Mouse (Mus musculus) lung, embryonic 14.5 days (tissue): ENCODE results near the gene Atp6v0e. TPM values are rescaled to one million over a fixed set of nuclear protein-coding genes. Genes with fewer than 3 reads are reported as not detected.

ENCODE experiments used
- ATAC-seq: fragments of 200-750 bp; cut with Nextera tagmentation; 2 replicates; pipeline ENCODE4 v1.8.0; 2017; ENCODE audit warnings: mild to moderate bottlenecking, moderate TSS enrichment, moderate library complexity; ENCODE audit not compliant: insufficient read depth
- DNase-seq: peaks from one replicate; pipeline ENCODE4 v3.0.0-alpha.2; 2015
- H3K27ac ChIP-seq: fragments of 300-500 bp; sonication (generic); 2 replicates; pipeline ENCODE4 v1.5.1; 2014; ENCODE audit warnings: low read depth, mild to moderate bottlenecking, moderate library complexity
- H3K27me3 ChIP-seq: fragments of 300-500 bp; sonication (generic); 2 replicates; pipeline ENCODE4 v1.6.1; 2014; ENCODE audit warnings: low read length, control low read depth; ENCODE audit not compliant: insufficient read depth
- H3K36me3 ChIP-seq: fragments of 300-500 bp; sonication (generic); 2 replicates; pipeline ENCODE4 v1.6.1; 2014; ENCODE audit warnings: control low read depth; ENCODE audit not compliant: insufficient read depth
- H3K4me1 ChIP-seq: fragments of 300-500 bp; sonication (generic); 2 replicates; pipeline ENCODE4 v1.6.1; 2014; ENCODE audit warnings: antibody characterized with exemption, control low read depth; ENCODE audit not compliant: insufficient read depth
- H3K4me2 ChIP-seq: fragments of 300-500 bp; sonication (generic); 2 replicates; pipeline ENCODE4 v1.6.1; 2014; ENCODE audit warnings: mild to moderate bottlenecking
- H3K4me3 ChIP-seq: fragments of 300-500 bp; sonication (generic); 2 replicates; pipeline ENCODE4 v1.5.1; 2014; ENCODE audit warnings: low read depth, low read length
- H3K9ac ChIP-seq: fragments of 300-500 bp; sonication (generic); 2 replicates; pipeline ENCODE4 v1.6.1; 2014
- H3K9me3 ChIP-seq: fragments of 300-500 bp; sonication (generic); 2 replicates; pipeline ENCODE4 v1.6.1; 2016; ENCODE audit warnings: low read depth, low read length, control low read depth
- CTCF ChIP-seq: IDR thresholded peaks from 2 replicates; pipeline ENCODE4 v1.5.1; 2016; ENCODE audit warnings: antibody characterized with exemption, low read depth
- WGBS: fragments of 180-500 bp; shearing (Covaris S2); extraction: QIAGEN DNeasy Blood & Tissue Kit; methylation state at CpG from one replicate; pipeline ENCODE4 v1.1.7; 2014; 5-methylcytosine and 5-hydroxymethylcytosine counted together
- polyA plus RNA-seq: library from polyadenylated mRNA; unstranded; fragments of >200 nt; fragmentation: Nextera tagmentation; extraction: Ambion mirVana; gene quantifications from 2 replicates; pipeline ENCODE4 v1.2.1, GENCODE M21; 2014

Atp6v0e gene
- polyA plus RNA-seq, 1 experiment from 2014 or later = 143 TPM

DNA sequence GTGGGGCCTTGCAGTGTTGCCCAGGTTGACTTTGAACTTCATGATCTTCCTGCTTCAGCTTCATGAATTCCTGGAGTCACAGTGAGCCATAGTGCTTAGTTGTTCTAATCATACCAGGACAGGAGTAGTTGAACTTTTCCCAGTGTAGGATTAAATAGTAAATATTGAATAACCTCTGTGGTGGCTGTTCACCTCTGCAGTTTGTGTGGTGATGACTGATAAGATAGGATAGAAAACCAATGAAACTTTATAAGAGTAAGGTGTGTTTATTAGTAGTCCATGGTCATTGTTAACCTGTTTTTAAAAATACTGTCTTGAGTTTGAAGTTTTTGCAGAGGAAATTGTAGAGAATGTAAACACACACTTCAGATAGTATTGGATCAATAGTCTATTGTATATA is 56.4 kb downstream of the Atp6v0e start:
- no peak for ATAC-seq

DNA sequence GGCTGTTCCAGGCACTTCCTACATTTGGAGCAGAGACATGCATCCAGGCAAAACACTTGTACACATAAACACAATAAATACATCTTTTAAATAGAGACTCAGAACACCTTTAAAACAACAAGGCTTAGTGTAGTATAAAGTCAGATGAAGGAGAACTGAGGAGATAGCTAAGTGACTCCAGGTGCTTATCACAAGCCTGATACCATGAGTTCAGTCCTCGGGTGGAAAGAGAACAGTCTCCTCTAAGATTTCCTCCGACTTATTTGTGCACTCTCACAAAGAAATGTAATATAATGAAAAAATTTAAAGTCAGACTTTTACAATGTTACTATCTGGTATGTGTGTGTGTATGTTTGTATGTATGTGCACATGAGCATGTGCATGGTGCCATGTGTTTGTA is 58.8 kb downstream of the Atp6v0e start:
- no peak for TF ChIP-seq CTCF
- no peak overlapping the region for H3K4me3 ChIP-seq
- no peak for ATAC-seq
- H3K27me3 ChIP-seq = no peaks in the 10 kb centered on the region
- H3K27ac ChIP-seq = no peak overlapping the region
- 67% methylated on average over 2 of the region's 2 CpGs for WGBS
- DNase-seq = no peak
- no peaks in the 10 kb centered on the region for H3K36me3 ChIP-seq
- no peak overlapping the region for H3K4me2 ChIP-seq
- H3K4me1 ChIP-seq = no peaks in the 10 kb centered on the region
- H3K9me3 ChIP-seq = no peaks in the 10 kb centered on the region
- H3K9ac ChIP-seq = no peak overlapping the region

More for the DNA sequence above, 56.4 kb downstream of the Atp6v0e start:
- Histone ChIP-seq H3K9ac (no peak overlapping the region), H3K4me1 (no peaks in the 10 kb centered on the region), H3K4me3 (no peak overlapping the region), H3K27me3 (no peaks in the 10 kb centered on the region), H3K9me3 (no peaks in the 10 kb centered on the region), H3K4me2 (no peak overlapping the region), H3K27ac (no peak overlapping the region), H3K36me3 (no peaks in the 10 kb centered on the region)
- DNase-seq = no peak
- no peak for TF ChIP-seq CTCF

DNA sequence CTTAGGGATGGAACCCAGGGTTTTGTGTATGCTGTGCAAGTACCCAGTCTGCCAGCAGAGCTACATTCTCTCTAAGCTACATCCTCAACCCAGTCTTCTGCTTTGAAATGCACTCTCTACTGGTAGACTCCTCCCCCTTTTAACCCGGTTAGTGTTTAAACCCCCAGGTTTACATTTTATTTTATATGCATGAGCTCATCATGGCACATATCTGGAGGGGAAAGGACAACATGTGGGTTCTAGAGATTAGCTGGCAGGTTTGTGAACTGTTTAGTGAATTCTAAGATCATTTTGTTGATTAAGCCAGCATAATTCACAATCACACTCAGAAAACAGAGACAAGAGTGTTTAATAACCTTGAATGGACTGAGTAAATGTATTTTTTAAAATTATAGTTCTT is 61.8 kb downstream of the Atp6v0e start:
- Histone ChIP-seq H3K9ac (no peak overlapping the region), H3K9me3 (no peaks in the 10 kb centered on the region), H3K27ac (no peak overlapping the region; the same call in 1 of the 2 replicates), H3K4me2 (no peak overlapping the region), H3K36me3 (no peaks in the 10 kb centered on the region), H3K27me3 (no peaks in the 10 kb centered on the region), H3K4me1 (no peaks in the 10 kb centered on the region), H3K4me3 (no peak overlapping the region)
- DNase-seq (no peak), ATAC-seq (no peak)
- TF ChIP-seq CTCF = no peak
- 31% methylated on average over 1 of the region's 1 CpGs for WGBS

DNA sequence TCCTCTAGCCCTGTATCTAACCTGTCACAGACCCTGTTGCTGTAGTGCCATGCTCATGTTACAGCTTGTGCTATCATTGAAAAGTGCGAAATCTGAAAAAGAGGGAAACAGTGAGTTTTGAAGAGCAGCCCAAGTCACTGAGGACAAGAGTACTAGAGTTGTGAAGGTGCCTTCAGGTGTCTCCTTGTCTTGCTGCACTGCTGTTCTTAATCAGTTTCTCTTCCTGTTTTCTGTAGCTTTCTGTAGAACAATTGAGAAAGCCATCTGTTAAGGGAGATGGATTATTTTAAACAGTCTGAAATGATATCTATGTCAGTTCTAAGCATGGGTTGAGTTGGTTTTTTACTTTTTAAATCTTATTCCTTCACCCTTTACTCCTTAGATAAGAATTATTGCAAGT is 63.6 kb downstream of the Atp6v0e start:
- no peak for ATAC-seq

DNA sequence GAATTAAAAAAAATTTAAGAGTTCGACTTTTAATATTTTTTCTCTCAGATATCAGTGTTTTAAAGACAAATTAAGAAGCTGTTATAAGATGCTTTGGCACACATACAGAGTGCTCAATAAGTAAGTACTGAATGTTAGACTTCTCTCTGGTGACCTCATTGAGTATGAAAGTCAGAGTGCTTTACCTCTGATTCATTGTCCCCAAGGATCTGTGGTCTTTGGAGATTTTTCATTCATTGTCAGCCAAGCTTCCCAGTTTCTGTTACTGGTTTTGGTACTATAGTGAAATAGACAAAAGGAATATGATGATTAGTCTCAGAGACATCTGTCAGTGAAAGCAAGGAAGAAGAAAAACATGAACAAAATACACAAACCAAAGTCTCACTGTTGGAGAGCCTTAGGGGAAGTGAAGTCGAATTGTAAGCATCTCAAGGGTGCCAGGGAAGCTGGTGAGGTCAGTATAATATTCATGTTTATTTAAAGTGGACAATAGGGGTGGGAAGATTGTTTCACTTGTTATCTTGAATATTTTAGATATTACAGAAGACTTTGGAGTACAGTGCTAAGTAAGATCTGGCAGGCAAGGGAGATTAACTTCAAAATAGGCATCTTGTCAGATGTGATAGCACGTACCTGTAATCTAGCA is 64.2 kb downstream of the Atp6v0e start:
- 51% methylated on average over 3 of the region's 3 CpGs for WGBS
- Histone ChIP-seq H3K27ac (no peak overlapping the region), H3K36me3 (no peaks in the 10 kb centered on the region), H3K27me3 (no peaks in the 10 kb centered on the region), H3K4me2 (no peak overlapping the region), H3K4me1 (no peaks in the 10 kb centered on the region), H3K9ac (no peak overlapping the region), H3K4me3 (no peak overlapping the region), H3K9me3 (no peaks in the 10 kb centered on the region)
- ATAC-seq (no peak), DNase-seq (no peak)
- TF ChIP-seq CTCF = no peak

More for the DNA sequence above, 63.6 kb downstream of the Atp6v0e start:
- Histone ChIP-seq H3K9ac (no peak overlapping the region), H3K9me3 (no peaks in the 10 kb centered on the region), H3K27ac (no peak overlapping the region), H3K4me2 (no peak overlapping the region), H3K36me3 (no peaks in the 10 kb centered on the region), H3K4me3 (no peak overlapping the region), H3K4me1 (no peaks in the 10 kb centered on the region), H3K27me3 (no peaks in the 10 kb centered on the region)
- DNase-seq = no peak
- 56% methylated on average over 1 of the region's 1 CpGs for whole genome bisulfite sequencing
- TF ChIP-seq CTCF = no peak

DNA sequence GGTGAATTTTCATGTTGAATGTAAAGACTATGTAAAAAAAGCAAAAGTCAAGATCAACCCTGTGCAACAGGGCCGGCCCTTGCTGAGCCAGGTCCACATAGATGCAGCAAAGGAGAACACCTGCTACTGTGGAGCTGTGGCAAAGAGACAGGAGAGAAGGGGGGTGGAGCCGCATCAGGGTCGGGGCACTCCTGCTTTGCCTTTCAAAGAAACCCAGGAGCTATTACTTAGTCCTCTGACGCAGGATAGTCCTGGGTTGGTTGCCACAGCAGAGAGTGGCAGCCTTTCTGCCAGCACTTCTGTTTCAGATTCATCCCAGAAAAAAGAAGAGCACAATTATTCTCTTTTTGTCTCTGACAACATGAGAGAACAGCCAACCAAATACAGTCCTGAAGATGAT is 79.5 kb downstream of the Atp6v0e start:
- DNase-seq (no peak), ATAC-seq (no peak)
- Histone ChIP-seq H3K9me3 (no peaks in the 10 kb centered on the region), H3K27me3 (no peaks in the 10 kb centered on the region), H3K36me3 (no peaks in the 10 kb centered on the region), H3K4me3 (no peak overlapping the region), H3K4me1 (no peaks in the 10 kb centered on the region), H3K27ac (no peak overlapping the region), H3K9ac (no peak overlapping the region), H3K4me2 (no peak overlapping the region)
- TF ChIP-seq CTCF = no peak
- 59% methylated on average over 4 of the region's 4 CpGs for WGBS

DNA sequence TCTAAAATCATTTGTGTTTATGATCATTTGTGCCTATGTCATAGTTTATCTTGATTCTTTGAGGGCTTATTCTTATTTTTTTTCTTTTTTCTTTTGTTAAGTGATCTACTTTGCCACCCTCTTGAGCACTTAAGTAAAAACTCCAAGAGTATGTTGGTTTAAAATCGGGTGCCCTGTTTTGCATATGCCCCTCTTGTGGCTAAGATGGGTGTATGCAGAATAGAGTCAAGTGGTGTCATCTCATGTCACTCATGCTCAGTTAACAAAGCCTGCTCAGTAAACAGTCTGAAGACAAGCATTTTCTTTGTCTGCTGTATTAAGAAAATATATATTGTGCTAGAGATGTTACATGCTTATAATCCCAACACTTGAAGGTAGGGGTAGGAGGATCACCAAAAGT is 80.3 kb downstream of the Atp6v0e start:
- Histone ChIP-seq H3K36me3 (no peaks in the 10 kb centered on the region), H3K9me3 (no peaks in the 10 kb centered on the region), H3K4me1 (no peaks in the 10 kb centered on the region), H3K9ac (no peak overlapping the region), H3K27me3 (no peaks in the 10 kb centered on the region), H3K4me3 (no peak overlapping the region), H3K4me2 (no peak overlapping the region), H3K27ac (no peak overlapping the region)
- DNase-seq (no peak), ATAC-seq (no peak)
- WGBS = 49% methylated on average over 1 of the region's 1 CpGs
- no peak for TF ChIP-seq CTCF

Other genes with a start within 250 kb of the Atp6v0e start
- gene Neurl1b, start 248.4 kb upstream of the Atp6v0e start, polyA plus RNA-seq = 1.9 and 2.1 TPM in 2 replicates
- 125 and 127 TPM in 2 replicates for gene Ergic1, start 101.7 kb upstream of the Atp6v0e start, polyA plus RNA-seq
- gene Dusp1, start 101.1 kb upstream of the Atp6v0e start, polyA plus RNA-seq = 19.7 and 24.5 TPM in 2 replicates
- 5.6 and 6.3 TPM in 2 replicates for gene Crebrf, start 52.4 kb downstream of the Atp6v0e start, polyA plus RNA-seq
- gene Bnip1, start 117.8 kb downstream of the Atp6v0e start, polyA plus RNA-seq = 49.7 and 51.3 TPM in 2 replicates
- gene Nkx2-5, start 181.8 kb downstream of the Atp6v0e start, polyA plus RNA-seq = 0.24 and 1.6 TPM in 2 replicates